Mouse (Mus musculus) small intestine, adult 2 months (tissue): ENCODE results near the gene Thrb.

Source experiments
- CTCF ChIP-seq: fragments of 200-500 bp; IDR thresholded peaks from 2 replicates; pipeline ENCODE4 v1.5.1; 2012; ENCODE audit warnings: low read depth, mild to moderate bottlenecking, control low read depth, inconsistent platforms, low read length, moderate library complexity, mixed read lengths; ENCODE audit not compliant: insufficient replicate concordance, insufficient read length; ENCODE audit errors: extremely low read depth
- POLR2A ChIP-seq: fragments of 200-500 bp; IDR thresholded peaks from 2 replicates; pipeline ENCODE4 v1.6.1; 2012; ENCODE audit warnings: low read depth, mild to moderate bottlenecking, control low read depth, inconsistent platforms, low read length, moderate library complexity

DNA sequence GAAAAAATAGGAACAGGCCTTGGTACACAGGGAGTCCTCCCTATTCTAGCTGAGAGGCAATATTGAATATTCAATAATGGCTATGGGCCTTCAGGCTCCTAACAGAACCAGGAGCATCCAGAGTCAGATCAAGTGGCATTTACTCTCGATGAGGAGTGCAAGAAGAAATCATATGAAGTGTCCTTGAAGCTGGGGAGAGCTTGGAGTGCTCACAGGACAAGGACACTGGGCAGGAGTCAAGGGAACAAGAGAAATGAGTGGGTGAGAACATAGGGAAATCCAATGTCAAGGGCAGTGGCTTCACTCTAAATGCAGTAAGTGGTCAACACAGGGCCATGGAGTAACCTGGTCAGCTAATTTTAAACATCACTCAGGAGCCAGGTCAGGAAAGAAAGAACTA lies 315.7 kb downstream of the Thrb start:
- TF ChIP-seq CTCF (no peak), POLR2A (no peak)
